Mouse (Mus musculus) brain, embryonic 14.5 days (tissue): ENCODE measurements around the gene Usp20. TPM values are rescaled to one million over a fixed set of nuclear protein-coding genes. Genes with fewer than 3 reads are reported as not detected.

ENCODE experiments used
- DNase-seq: peaks from one replicate; pipeline ENCODE4 v3.0.0-alpha.2; 2011; ENCODE audit warnings: low read depth
- CTCF ChIP-seq: fragments of 200-500 bp; IDR thresholded peaks from 2 replicates; pipeline ENCODE4 v1.5.1; 2012; ENCODE audit warnings: inconsistent platforms, mild to moderate bottlenecking, moderate library complexity, borderline replicate concordance; ENCODE audit not compliant: insufficient read depth, insufficient read length; ENCODE audit errors: extremely low read depth
- POLR2A ChIP-seq: fragments of 200-500 bp; IDR thresholded peaks from 2 replicates; pipeline ENCODE4 v1.6.1; 2012; ENCODE audit warnings: mild to moderate bottlenecking, inconsistent platforms, borderline replicate concordance; ENCODE audit not compliant: poor library complexity, insufficient read depth, insufficient read length, severe bottlenecking; ENCODE audit errors: extremely low read depth
- polyA plus RNA-seq: library from polyadenylated mRNA; depleted of rRNA; stranded (reverse); fragments of >200 nt; gene quantifications from 2 replicates; pipeline ENCODE4 v1.2.3, GENCODE M21; 2012

The Usp20 gene
- polyA plus RNA-seq, 1 experiment = 41.8 TPM

DNA sequence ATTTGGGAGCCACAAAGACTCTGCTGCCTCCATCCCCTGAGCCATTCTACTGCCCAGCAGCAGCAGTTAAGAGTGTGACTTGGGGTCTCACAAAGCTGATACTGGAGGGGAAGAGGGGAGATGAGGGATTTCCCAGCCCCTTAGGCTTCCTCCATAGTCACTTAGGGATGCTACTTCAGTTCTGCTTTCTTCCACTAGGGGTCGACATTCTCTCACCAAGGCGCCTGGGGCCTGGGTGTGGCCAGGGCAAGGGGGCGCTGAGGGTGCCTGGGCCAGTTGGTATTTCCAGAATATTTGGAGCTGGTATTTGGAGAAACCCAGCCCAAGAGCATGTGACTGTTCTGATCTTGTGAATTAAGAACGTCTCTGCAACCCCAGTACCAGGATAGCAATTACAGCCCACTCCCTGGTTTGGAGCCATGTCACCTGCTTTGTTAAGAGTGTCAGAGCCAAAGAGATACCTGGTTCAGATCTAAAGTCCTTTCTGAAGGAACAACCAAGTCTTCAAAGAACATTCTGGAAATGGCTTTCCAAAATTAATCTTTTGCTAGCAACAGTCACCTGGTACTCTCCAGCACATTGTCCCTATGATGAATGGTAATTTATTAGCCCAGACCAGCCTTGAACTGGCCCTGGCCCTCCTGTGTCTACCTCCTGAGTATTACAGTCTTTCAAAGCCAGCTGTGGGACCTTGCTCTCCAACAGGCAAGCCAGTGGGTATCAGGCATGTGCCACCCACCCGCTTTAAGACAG is 42.7 kb downstream of the Usp20 start:
- DNase-seq = peak; percentile 55
- TF ChIP-seq POLR2A (no peak), CTCF (peak; percentile 89)

- no peak for DNase-seq
- TF ChIP-seq CTCF = no peak
Measured at GRCm38 (mm10) chr2:31025458-31025857, 43.4 kb downstream of the Usp20 start.

GRCm38 (mm10) chr2:31026642-31027041 is 44.6 kb downstream of the Usp20 start:
- TF ChIP-seq CTCF (no peak), POLR2A (no peak)
- DNase-seq = no peak

GRCm38 (mm10) chr2:31031972-31032371 is 49.9 kb downstream of the Usp20 start:
- TF ChIP-seq POLR2A (no peak), CTCF (no peak)
- DNase-seq = peak; percentile 44

- TF ChIP-seq CTCF (no peak), POLR2A (no peak)
- no peak for DNase-seq
Measured at GRCm38 (mm10) chr2:31036811-31037210, 54.7 kb downstream of the Usp20 start.

- peak; percentile 13; the same call in 1 of the 2 replicates for TF ChIP-seq CTCF
- TF ChIP-seq POLR2A = no peak
- DNase-seq = no peak
Measured at GRCm38 (mm10) chr2:31040043-31040442, 58.0 kb downstream of the Usp20 start.

GRCm38 (mm10) chr2:31040487-31040886 is 58.4 kb downstream of the Usp20 start:
- TF ChIP-seq CTCF (no peak), POLR2A (no peak)
- no peak for DNase-seq

- DNase-seq = no peak
- TF ChIP-seq CTCF (no peak), POLR2A (no peak)
Measured at GRCm38 (mm10) chr2:31041386-31041785, 59.3 kb downstream of the Usp20 start.

DNA sequence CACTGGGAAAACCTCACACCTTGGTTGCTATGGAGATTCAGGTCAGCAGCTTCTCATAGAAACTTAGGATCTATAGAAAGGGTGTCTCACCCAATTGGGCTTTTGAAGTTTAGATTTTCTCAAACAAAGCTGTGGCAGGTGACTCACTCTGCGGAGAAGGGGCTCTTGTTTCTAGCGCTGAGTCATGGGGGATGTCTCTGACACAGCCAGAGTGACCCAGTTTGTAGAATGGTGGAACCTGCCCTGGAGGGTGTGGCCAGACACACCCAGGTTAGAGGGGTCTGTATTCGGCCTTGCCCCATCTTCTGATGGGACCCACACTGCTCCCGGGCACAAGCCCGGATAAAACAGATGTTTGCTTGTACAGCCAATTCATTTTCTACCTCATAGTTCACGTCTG is 60.8 kb downstream of the Usp20 start:
- TF ChIP-seq POLR2A (no peak), CTCF (no peak)
- no peak for DNase-seq

DNA sequence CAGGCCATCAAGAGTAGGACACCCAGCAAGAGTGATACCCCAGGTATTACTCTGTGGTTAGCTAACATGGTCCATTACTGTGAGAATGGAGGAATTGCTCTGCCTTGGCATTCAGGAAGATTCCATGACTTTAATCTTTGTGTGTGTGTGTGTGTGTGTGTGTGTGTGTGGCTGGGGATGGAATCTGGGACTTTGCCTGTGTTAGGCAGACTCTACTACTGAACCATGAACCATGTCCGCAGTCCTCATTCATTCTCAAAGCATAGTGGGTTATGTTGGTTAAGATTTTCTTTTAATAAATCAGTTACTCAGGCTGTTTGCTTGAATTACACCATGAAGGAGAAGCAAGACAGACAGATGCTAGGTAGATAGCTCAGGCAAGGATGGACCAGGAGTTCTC is 61.8 kb downstream of the Usp20 start:
- no peak for DNase-seq
- TF ChIP-seq POLR2A (no peak), CTCF (no peak)

GRCm38 (mm10) chr2:31048037-31048436 is 66.0 kb downstream of the Usp20 start:
- TF ChIP-seq CTCF (no peak), POLR2A (no peak)
- DNase-seq = no peak

- TF ChIP-seq CTCF = no peak
- TF ChIP-seq POLR2A = no peak
- no peak for DNase-seq
Measured at GRCm38 (mm10) chr2:31052441-31052840, 70.4 kb downstream of the Usp20 start.
